Mouse (Mus musculus) neural tube, embryonic 13.5 days (tissue): Measurements from ENCODE around the gene Gm28308. TPM values are rescaled to one million over a fixed set of nuclear protein-coding genes. Genes with fewer than 3 reads are reported as not detected.

Experiments used
- ATAC-seq: fragments of 200-750 bp; cut with Nextera tagmentation; 2 replicates; pipeline ENCODE4 v1.8.0; 2017; ENCODE audit warnings: low read depth, mild to moderate bottlenecking, moderate TSS enrichment, moderate library complexity
- H3K27ac ChIP-seq: fragments of 300-500 bp; sonication (generic); replicated peaks from 2 replicates; pipeline ENCODE4 v1.5.1; 2015; ENCODE audit warnings: moderate library complexity, mild to moderate bottlenecking, inconsistent platforms
- H3K27me3 ChIP-seq: fragments of 300-500 bp; sonication (generic); 2 replicates; pipeline ENCODE4 v1.6.1; 2015; ENCODE audit warnings: mild to moderate bottlenecking, inconsistent platforms
- H3K36me3 ChIP-seq: fragments of 300-500 bp; sonication (generic); 2 replicates; pipeline ENCODE4 v1.6.1; 2015; ENCODE audit warnings: mild to moderate bottlenecking, inconsistent platforms
- H3K4me1 ChIP-seq: fragments of 300-500 bp; sonication (generic); replicated peaks from 2 replicates; pipeline ENCODE4 v1.6.1; 2015; ENCODE audit warnings: inconsistent platforms
- H3K4me2 ChIP-seq: fragments of 300-500 bp; sonication (generic); 2 replicates; pipeline ENCODE4 v1.6.1; 2015; ENCODE audit warnings: inconsistent platforms, mild to moderate bottlenecking, moderate library complexity
- H3K4me3 ChIP-seq: fragments of 300-500 bp; sonication (generic); 2 replicates; pipeline ENCODE4 v1.5.1; 2015; ENCODE audit warnings: mild to moderate bottlenecking, inconsistent platforms
- H3K9ac ChIP-seq: fragments of 300-500 bp; sonication (generic); 2 replicates; pipeline ENCODE4 v1.6.1; 2015; ENCODE audit warnings: moderate library complexity, mild to moderate bottlenecking, inconsistent platforms
- H3K9me3 ChIP-seq: fragments of 300-500 bp; sonication (generic); 2 replicates; pipeline ENCODE4 v1.6.1; 2016; ENCODE audit warnings: inconsistent platforms
- WGBS: fragments of 180-500 bp; shearing (Covaris S2); methylation state at CpG from one replicate; pipeline ENCODE4 v1.1.7; 2015; 5-methylcytosine and 5-hydroxymethylcytosine counted together
- polyA plus RNA-seq: library from polyadenylated mRNA; unstranded; fragments of >200 nt; fragmentation: Nextera tagmentation; extraction: Ambion mirVana; gene quantifications from 2 replicates; pipeline ENCODE4 v1.2.1, GENCODE M21; 2015

Gm28308 gene
- polyA plus RNA-seq, 1 experiment from 2014 or later: not detected

DNA sequence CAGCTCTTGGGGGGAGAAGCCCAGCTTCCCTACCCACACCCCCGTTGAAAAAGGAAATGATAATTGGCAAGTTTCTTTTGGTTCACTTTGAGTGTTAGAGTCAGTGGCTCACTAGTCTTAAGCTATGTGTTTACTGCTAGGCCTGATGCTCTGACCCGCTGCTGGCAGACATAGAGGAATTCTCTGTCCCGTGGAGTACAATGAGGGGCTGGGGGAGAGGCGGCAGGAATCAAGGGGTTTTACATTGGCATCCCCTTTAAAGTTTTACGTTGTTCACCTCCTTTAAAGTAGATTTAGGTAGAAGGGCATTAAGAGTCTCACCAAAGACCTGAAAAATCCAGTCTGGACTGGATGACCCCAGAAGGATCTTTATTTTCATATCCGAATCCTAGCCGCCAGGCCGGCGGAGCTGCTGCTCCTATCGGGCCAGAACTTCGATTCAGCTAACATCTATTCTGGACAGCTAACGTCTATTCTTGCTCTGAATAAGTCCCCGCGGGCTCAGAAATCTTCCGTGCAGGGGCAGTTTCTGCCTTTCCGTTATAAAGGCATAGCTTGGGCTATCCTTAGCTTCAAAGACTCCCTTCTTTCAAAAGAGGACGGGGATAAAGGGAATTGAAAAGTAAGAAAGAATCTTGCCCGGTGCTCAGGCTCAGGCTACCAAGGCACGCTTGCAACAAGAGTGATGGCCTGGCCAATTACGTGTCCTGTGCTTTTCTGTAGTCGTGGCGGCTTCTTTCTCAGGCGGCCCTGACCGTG lies 39.1 kb upstream of the Gm28308 start:
- WGBS: 2% methylated on average over 24 of the region's 24 CpGs
- Histone ChIP-seq H3K9me3 (no peaks in the 10 kb centered on the region), H3K9ac (peak overlapping the region; percentile 17; the same call in 1 of the 2 replicates), H3K27ac (peak overlapping the region; percentile 33; the same call in 1 of the 2 replicates), H3K27me3 (peaks cover 92% of the 10 kb centered on the region), H3K4me2 (peak overlapping the region; percentile 22; the same call in 1 of the 2 replicates), H3K4me1 (no peaks in the 10 kb centered on the region; the same call in none of the 2 replicates), H3K4me3 (peak overlapping the region; percentile 7), H3K36me3 (no peaks in the 10 kb centered on the region)
- no peak for ATAC-seq

DNA sequence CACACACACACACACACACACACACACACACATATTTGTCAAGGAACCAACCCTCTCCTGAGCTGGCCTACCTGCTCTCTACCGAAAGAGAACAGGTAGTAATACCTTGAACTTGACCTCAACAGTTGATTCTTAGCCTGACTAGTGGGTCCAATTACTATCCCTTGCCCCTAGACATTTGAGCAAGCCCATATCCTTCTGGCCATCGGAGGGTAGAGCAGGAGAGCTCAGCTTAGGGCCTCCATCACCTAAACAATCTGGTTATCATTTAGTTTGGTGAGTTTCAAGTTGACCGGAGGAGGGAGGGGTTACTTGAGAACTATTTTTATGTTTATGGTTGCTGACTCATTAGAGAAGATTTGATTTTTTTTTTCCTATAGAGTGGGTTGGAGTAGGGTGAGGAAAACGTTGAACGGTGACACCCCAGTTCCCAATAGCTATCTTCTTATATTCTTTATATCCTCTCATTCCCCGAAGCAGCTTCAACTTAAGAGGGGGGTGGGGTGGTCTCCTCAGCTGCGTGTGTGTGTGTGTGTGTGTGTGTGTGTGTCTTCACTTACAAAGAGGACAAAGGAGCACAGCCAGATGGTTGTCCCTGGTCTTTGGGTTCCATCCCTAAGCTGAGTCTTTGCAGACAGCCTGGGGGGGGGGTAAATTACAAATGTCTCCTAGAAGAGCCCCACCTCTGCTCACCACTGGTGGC lies 38.2 kb upstream of the Gm28308 start:
- no peak overlapping the region for H3K4me3 ChIP-seq
- no peak for ATAC-seq
- H3K36me3 ChIP-seq: no peaks in the 10 kb centered on the region

DNA sequence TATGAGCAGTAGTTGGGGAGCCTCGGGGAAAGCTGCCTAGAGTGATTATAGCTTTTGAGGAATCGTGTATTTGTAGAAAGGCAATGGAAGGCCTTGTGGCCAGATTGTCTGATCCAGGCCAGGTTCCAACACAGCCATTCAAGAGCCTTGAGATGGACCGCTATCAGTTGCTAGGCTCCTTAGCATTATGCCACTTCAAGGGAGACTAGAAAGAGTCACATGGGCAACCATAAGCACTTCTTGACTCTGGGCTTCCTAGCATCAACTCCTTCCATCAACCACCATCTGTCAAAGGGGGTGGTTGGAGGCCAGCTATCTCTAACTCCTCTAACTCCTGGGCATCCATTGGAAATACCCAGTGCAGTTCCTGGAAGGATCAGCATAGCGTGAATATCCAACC lies 36.7 kb upstream of the Gm28308 start:
- H3K4me1 ChIP-seq: peaks cover 4% of the 10 kb centered on the region
- peak overlapping the region; percentile 42 for H3K4me2 ChIP-seq
- peak overlapping the region; percentile 69; the same call in 1 of the 2 replicates for H3K27ac ChIP-seq
- 2% methylated on average over 4 of the region's 4 CpGs for WGBS
- no peaks in the 10 kb centered on the region for H3K9me3 ChIP-seq
- H3K4me3 ChIP-seq: peak overlapping the region; percentile 25
- H3K36me3 ChIP-seq: no peaks in the 10 kb centered on the region
- ATAC-seq: no peak
- H3K27me3 ChIP-seq: peaks cover 96% of the 10 kb centered on the region
- 0 out of 2 replicates have a peak overlapping the region, but pooled peaks have one; percentile 55 for H3K9ac ChIP-seq

More for the DNA sequence above, 38.2 kb upstream of the Gm28308 start:
- no peaks in the 10 kb centered on the region for H3K9me3 ChIP-seq
- 7% methylated on average over 7 of the region's 7 CpGs for WGBS
- H3K27ac ChIP-seq: no peak overlapping the region
- H3K4me1 ChIP-seq: peaks cover 4% of the 10 kb centered on the region
- H3K9ac ChIP-seq: no peak overlapping the region
- 0 out of 2 replicates have a peak overlapping the region, but pooled peaks have one; percentile 22 for H3K4me2 ChIP-seq
- peaks cover 94% of the 10 kb centered on the region for H3K27me3 ChIP-seq

DNA sequence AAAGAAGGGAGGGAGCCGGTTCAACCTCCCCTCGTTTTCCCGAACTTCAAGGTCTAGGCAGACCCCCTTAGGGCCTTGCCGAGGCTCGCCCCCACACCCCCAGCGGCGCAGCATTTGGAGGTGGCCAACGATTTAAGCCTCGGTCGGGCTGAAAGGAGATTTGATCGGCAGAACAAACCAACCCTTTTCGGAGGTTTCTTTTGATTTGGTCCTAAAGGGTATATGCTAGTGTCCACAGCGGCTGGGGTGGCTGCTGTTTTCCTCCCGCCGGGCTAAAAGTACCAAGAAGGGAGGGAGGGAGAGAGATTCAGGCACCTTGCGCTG lies 36.2 kb upstream of the Gm28308 start:
- peak overlapping the region; percentile 42 for H3K4me2 ChIP-seq
- H3K4me1 ChIP-seq: peaks cover 4% of the 10 kb centered on the region
- H3K4me3 ChIP-seq: peak overlapping the region; percentile 25
- no peak for ATAC-seq
- 2% methylated on average over 16 of the region's 16 CpGs for WGBS
- H3K9ac ChIP-seq: peak overlapping the region; percentile 55
- peak overlapping the region; percentile 69; the same call in 1 of the 2 replicates for H3K27ac ChIP-seq
- peaks cover 97% of the 10 kb centered on the region for H3K27me3 ChIP-seq
- H3K9me3 ChIP-seq: no peaks in the 10 kb centered on the region
- H3K36me3 ChIP-seq: no peaks in the 10 kb centered on the region

DNA sequence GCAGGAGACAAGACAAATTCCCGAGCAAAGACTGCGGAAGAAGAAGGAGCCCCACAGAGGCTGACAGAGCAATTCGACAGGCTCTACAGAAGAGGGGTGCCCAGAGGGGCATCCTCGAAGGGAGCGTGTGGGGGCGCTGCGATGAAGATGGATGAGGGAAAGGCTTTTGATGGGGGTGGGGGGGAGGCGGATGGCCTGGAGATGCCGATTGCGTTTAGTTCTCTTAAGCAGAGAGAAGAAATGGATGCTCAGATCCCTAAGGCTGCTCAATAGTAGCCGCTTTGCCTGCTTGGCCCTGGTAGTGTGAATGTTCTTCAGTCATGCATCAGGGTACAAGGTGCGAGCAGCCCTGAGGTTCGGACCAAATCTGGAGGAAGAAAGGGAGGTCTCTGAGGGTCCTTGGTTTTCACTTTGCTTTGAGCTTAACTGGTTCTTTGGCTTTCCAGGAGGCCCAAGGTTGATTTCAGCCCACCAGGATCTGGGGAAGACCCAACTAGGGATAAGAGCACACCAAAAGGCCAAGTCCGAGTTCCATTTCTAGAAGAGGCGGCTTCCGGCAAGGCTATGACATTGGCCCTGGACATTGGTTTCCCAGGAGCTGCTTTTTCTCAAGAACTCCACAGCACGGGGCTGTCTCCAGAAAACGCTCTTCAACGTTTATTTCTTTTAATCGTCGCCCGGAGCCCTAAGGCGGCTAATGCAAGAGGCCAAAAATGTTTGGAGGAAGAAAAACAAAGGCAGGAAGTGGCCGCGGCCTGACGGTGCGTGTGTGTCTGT lies 35.7 kb upstream of the Gm28308 start:
- peaks cover 97% of the 10 kb centered on the region for H3K27me3 ChIP-seq
- WGBS: 1% methylated on average over 27 of the region's 27 CpGs

DNA sequence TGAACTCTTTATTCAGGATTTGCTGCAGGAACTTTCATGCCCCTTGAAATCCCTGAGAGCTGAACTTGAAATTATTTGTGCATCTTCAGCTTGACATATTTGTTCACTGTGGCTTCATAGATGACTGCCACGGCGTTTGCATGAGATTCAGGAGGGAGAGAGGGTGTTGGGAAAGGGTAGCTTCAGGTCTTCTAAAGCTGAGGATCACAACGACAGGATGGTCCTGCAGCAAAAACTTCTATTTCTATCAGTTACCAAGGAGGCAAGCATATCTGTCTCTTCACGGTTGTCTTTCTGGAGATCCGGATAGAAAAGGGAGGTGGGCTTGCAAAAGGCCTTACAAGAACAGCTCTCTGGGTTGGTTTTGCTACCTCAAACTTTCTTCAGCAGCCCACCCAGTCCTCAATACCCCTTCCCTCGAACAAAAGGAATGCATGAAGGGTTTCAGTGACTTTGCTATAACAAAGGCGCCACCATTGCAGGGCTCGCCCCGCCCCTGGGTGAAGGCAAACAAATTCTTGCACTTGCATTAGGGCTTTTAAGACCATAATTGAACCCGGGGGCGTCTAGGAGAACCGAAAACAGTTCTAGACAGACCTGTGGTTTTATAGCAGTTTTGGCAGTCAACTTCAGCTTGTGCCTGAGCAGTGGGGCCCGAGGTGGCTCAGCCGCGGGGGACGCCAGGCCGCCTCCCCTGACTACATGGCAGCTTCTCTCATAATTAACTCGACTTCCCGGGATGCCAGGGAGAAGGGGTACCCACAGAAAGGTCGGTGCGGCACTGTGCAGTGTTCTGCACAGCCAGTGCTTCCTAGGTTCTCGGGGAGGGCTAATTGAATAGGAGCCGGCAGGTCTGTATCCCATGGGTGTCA lies 34.9 kb upstream of the Gm28308 start:
- Histone ChIP-seq H3K4me3 (peak overlapping the region; percentile 25), H3K27ac (peak overlapping the region; percentile 69), H3K36me3 (no peaks in the 10 kb centered on the region), H3K4me1 (peaks cover 4% of the 10 kb centered on the region), H3K4me2 (peak overlapping the region; percentile 42), H3K27me3 (peaks cover 98% of the 10 kb centered on the region), H3K9ac (peak overlapping the region; percentile 55), H3K9me3 (no peaks in the 10 kb centered on the region)
- WGBS: 1% methylated on average over 23 of the region's 23 CpGs
- ATAC-seq: no peak

More for the DNA sequence above, 35.7 kb upstream of the Gm28308 start:
- peak overlapping the region; percentile 25 for H3K4me3 ChIP-seq
- H3K9ac ChIP-seq: peak overlapping the region; percentile 55
- no peaks in the 10 kb centered on the region for H3K36me3 ChIP-seq
- H3K4me2 ChIP-seq: peak overlapping the region; percentile 42
- no peak for ATAC-seq
- H3K4me1 ChIP-seq: peaks cover 4% of the 10 kb centered on the region
- no peaks in the 10 kb centered on the region for H3K9me3 ChIP-seq
- peak overlapping the region; percentile 69 for H3K27ac ChIP-seq

DNA sequence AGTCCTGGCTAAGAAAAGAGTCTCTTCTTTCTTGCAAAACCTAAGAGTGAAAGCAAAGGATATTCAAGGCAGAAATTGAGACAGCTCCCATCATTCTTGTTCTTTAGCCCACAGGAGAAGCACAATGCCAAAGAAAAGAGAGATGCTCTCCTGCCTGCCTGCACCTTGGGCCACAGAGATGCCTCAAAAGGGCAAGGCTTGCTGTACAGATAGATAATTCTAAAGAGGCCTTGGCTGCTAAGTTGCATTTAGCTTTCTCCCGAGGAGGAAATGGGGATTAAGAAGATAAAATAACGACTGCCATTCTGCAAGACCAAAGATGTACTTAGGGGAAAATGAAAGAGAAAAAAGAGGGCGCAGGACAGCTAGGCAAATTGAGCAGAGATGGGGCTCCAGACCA lies 33.8 kb upstream of the Gm28308 start:
- peaks cover 4% of the 10 kb centered on the region for H3K4me1 ChIP-seq
- WGBS: 5% methylated on average over 3 of the region's 3 CpGs
- peak overlapping the region; percentile 71 for H3K9ac ChIP-seq
- H3K9me3 ChIP-seq: no peaks in the 10 kb centered on the region
- no peaks in the 10 kb centered on the region for H3K36me3 ChIP-seq
- H3K27me3 ChIP-seq: peaks cover 98% of the 10 kb centered on the region
- ATAC-seq: no peak
- peak overlapping the region; percentile 78; the same call in 1 of the 2 replicates for H3K27ac ChIP-seq
- peak overlapping the region; percentile 49 for H3K4me2 ChIP-seq
- H3K4me3 ChIP-seq: peak overlapping the region; percentile 38

DNA sequence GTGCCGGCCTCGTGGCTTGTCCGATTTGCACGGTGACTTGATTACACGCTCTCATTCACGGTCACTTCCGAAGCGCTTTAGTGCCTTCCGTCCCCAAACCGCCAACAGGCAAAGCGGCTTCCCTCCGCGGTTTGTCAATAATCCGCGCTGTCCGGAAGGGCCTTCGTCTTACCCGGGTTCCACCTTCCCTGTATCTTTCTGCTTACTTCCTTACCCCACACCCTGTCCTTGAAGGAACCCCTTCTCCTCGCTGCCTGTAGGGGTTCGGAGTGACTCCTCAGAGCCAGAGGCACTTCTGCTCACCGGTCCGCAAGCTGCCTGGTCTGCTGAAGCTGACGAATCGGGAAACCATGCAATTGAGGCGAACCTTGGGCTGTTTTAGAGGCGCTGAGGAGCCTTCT lies 33.3 kb upstream of the Gm28308 start:
- peak overlapping the region; percentile 38 for H3K4me3 ChIP-seq

DNA sequence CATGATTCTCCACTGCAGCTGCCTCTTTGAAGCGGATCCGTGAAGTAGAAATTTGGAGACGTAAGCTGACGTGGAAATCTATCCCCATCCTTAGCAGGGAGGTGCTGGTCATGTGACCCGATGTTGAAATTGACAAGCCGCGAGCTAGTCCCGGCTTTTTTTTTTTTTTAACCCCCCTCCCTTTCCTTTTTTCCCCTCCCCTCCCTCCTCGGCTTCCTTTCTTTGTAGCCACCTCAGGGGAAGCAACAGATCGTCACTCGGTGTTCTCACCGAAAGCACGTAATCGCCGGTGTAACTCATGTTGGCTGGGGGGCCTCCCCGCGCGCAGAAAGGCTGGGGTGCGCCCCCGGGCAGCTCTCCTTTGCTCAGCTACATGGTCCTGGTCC lies 32.6 kb upstream of the Gm28308 start, which contains the start of gene Hoxa11:
Gene Hoxa11 (minus strand): TSS at position 54 of the 386 bp plus-strand sequence.
- Histone ChIP-seq H3K9ac (peak within 1 kb of the TSS; percentile 71), H3K27me3 (peaks cover 98% of the 10 kb centered on the region), H3K27ac (peak within 1 kb of the TSS; percentile 78), H3K36me3 (no peaks in the 10 kb centered on the region), H3K4me2 (peak within 1 kb of the TSS; percentile 49), H3K4me1 (peaks cover 11% of the 10 kb centered on the region), H3K9me3 (no peaks in the 10 kb centered on the region), H3K4me3 (peak within 1 kb of the TSS; percentile 38)
- WGBS: 1% methylated on average over 20 of the region's 20 CpGs
- no peak for ATAC-seq

More for the DNA sequence above, 33.3 kb upstream of the Gm28308 start:
- peak overlapping the region; percentile 78 for H3K27ac ChIP-seq
- H3K4me2 ChIP-seq: peak overlapping the region; percentile 49
- peak overlapping the region; percentile 71 for H3K9ac ChIP-seq
- peaks cover 98% of the 10 kb centered on the region for H3K27me3 ChIP-seq
- no peaks in the 10 kb centered on the region for H3K9me3 ChIP-seq
- WGBS: under 1% methylated on average over 26 of the region's 26 CpGs
- no peak for ATAC-seq
- peaks cover 4% of the 10 kb centered on the region for H3K4me1 ChIP-seq
- H3K36me3 ChIP-seq: no peaks in the 10 kb centered on the region

DNA sequence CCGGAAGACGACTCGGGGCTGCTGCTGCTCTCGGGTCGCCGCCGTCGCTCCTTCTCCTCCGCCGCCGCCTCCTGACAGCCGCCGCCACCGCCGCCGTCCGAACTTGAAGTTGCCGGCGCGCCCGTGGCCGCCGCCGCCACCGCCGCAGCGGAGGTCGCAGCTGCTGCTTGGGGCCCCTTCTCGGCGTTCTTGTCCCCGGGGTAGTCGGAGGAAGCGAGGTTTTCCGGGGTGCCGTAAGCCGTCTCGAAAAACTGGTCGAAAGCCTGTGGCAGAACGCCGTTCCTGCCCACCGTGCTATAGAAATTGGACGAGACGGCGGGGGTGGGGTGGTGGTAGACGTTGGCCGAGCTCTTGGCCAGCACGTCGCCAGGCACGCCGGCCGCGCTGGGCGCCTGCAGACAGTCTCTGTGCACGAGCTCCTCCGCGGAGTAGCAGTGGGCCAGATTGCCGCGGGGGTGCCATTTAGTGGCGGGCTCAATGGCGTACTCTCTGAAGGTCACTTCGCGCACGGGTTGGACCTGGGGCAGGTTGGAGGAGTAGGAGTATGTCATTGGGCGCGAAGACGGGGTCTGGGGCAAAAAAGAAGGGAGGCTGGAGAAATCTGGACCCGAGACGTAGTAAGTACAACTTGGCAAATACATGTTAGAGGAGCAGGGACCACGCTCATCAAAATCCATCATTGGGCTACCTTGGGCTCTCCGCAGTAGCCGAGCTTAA lies 32.1 kb upstream of the Gm28308 start:
- Histone ChIP-seq H3K36me3 (no peaks in the 10 kb centered on the region), H3K9me3 (no peaks in the 10 kb centered on the region), H3K27ac (peak overlapping the region; percentile 78), H3K4me1 (peaks cover 14% of the 10 kb centered on the region), H3K4me2 (peak overlapping the region; percentile 49), H3K4me3 (peak overlapping the region; percentile 38), H3K9ac (peak overlapping the region; percentile 71), H3K27me3 (peaks cover 98% of the 10 kb centered on the region)
- ATAC-seq: no peak
- WGBS: under 1% methylated on average over 71 of the region's 71 CpGs
